Mouse (Mus musculus): Measurements from ENCODE around the gene Dynlt1a.
"Not testable (repeated sequence)": the region's sequence is repeated elsewhere in the genome, so short reads cannot be mapped to it uniquely, and the experiment has no call there.

The Dynlt1a gene

GRCm38 (mm10) chr17:6289045-6289444 is 28.3 kb downstream of the Dynlt1a start:
- DNase-seq (ENCODE audit: low spot score): not testable (repeated sequence)

GRCm38 (mm10) chr17:6286169-6286568 is 31.1 kb downstream of the Dynlt1a start:
- not testable (repeated sequence) for DNase-seq (ENCODE audit: low spot score)

GRCm38 (mm10) chr17:6283137-6283536 is 34.2 kb downstream of the Dynlt1a start:
- DNase-seq (ENCODE audit: low spot score): not testable (repeated sequence)

DNA sequence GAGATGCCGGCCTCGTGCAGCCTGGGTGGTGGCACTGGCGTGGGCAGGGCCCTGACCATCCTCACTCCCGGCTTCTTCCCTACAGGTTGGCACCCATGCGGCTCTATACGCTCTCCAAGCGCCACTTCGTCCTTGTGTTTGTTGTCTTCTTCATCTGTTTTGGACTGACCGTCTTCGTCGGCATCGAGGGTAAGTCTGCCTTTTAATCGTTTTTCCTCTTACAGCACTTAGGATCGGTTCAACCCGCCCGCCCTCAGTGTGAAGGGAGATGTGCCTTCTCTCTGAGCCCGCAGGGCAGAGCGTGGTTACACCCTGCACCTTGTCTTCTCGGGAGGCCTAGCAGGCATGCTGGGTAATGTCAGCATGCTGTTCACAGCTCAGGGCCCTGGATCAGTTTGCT is 36.8 kb downstream of the Dynlt1a start:
- not testable (repeated sequence) for DNase-seq (ENCODE audit: low spot score)

GRCm38 (mm10) chr17:6279772-6280171 is 37.5 kb downstream of the Dynlt1a start:
- not testable (repeated sequence) for DNase-seq (ENCODE audit: low spot score)

GRCm38 (mm10) chr17:6279205-6279604 is 38.1 kb downstream of the Dynlt1a start:
- DNase-seq (ENCODE audit: low spot score): not testable (repeated sequence)

DNA sequence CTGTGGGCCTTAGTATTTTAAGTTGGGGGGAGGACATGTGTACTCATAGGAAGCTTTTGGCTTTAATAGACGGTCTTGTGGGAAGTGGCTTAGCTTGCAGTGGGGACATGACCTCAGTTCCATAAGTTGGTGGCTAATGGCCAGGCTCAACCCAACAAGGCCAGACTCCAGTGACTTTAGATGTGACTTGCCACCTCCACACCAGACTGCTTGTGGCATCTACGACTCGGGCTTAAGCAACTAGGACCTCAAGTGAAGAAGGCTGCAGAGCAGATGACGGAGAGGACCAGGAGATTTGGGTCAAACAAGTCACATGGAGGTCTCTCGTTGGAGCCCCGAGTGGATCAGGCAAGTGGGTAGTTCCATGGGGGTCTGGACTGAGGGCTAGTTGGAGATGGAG is 42.6 kb downstream of the Dynlt1a start:
- DNase-seq (ENCODE audit: low spot score): not testable (repeated sequence)

DNA sequence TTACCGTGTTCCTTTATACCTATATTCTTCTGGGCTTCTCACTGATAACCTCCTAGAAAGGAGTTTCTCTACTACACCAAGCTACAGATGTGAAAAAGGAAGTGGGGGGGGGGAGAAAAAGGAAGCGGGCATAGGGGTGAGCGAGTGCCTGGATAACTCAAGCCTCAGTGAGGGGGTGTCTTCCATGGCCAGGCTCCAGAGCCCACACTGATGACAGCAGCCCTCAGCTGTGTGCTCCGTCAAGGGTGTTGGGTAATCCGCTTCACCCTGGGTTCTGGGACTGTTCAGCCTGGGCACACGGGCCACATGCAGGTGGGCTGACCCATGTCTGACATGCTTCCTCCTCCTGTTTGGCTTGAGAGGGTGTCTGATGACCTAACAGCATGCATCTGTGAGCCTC is 45.3 kb downstream of the Dynlt1a start:
- DNase-seq (ENCODE audit: low spot score): not testable (repeated sequence)

GRCm38 (mm10) chr17:6270840-6271239 is 46.5 kb downstream of the Dynlt1a start:
- DNase-seq (ENCODE audit: low spot score): peak; percentile 26

GRCm38 (mm10) chr17:6269876-6270831 is 47.1 kb downstream of the Dynlt1a start:
- peak; percentile 48 for DNase-seq (ENCODE audit: low spot score)

DNA sequence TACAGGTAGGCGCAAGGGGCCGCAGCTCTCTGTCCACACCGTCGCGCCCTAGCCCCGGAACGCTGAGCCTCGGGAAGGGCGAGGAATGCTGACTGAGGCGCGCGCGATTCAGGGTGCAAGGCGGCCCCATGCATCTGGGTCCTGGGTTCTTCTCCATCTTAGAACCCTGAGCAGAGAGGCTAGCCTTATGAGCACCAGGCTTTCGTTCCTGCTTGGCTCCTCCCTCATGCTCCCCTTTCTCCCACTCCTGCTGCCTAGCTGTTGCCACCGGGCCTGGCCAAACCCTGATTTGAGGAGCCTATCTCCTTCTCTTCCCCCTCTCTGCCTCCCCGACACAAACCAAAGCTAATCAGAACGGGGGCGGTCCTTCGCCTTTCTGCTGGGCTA is 60.2 kb downstream of the Dynlt1a start:
- not testable (repeated sequence) for DNase-seq (ENCODE audit: low spot score)

DNA sequence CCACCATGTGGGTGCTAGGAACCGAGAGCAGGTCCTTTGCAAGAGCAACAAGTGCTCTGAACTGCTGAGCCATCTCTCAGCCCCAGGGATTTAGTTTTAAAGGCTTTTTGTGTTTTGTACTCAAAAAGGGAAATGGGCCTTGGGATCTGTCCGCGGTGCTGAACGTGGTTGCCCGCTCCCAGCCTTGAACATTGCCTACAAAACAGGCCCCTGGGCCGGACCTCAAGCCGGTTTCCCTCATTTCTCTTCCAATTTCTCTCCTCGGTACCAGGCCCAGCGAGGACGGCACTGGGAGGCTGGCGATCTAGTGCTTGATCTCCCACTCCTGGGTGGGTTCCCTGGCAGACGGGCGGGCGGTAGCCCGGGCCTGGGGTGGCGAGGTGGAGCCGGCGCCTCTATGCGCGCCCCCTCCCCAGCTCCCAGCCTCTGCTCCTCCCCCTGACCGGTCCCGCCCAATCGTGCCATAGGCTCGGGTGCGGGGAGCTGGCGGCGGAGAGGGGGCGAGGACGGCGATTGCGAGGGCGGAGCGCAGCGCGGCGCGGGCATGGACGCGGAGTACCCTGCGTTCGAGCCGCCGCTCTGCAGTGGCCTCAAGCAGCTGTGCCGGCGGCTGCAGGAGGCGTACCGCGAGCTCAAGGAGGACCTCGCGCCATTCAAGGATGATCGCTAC is 60.8 kb downstream of the Dynlt1a start, which contains the start of gene Tmem181a:
TSS of gene Tmem181a (plus strand) at position 461 of the 670 bp plus-strand sequence.
- DNase-seq (ENCODE audit: low spot score): not testable (repeated sequence)

All from embryo, embryonic 10.5 days (tissue).